In the genomic region with DNA sequence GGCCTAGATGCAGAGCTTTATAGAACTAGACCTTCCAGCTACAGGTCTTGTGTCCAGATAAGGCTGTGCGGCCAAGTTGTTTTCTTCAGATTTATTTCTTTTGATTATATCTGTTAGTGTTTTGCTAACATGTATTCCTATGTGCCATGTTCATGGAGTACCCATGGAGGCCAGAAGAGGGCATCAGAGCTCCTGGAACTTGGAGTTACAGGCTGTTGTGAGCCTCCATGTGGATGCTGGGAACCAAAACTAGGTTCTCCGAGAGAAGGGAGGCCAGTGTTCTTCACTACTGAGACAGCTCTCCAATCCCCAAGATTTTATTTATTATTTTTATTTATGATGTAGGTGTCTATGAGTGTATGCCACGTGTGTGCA, we compare ENCODE assay signal across 10 mouse cellular contexts. TPM values are rescaled to one million over a fixed set of nuclear protein-coding genes. Genes with fewer than 3 reads are reported as not detected.
DNase-seq lines count a peak whose midpoint lies in the region; ATAC-seq lines count a peak whose summit lies in the region.
"Had no signal": no experiment of that assay in that cellular context is flagged by ENCODE, and none has a peak within 500 bp of the region (broad histone marks: within the 10 kb centered on the region; RNA-seq: fewer than 3 reads in every experiment).

No protein-coding gene starts in this region.

- no peak overlapping the region for H3K4me3 ChIP-seq in hindbrain, embryonic 10.5 days
- H3K4me3 ChIP-seq in hindbrain, embryonic 11.5 days (ENCODE audit: low read depth, low read length) = no peak overlapping the region
- H3K4me3 ChIP-seq in forebrain, embryonic 16.5 days (replicated peaks; ENCODE audit: low read length) = no peak overlapping the region
- no peak overlapping the region for H3K4me3 ChIP-seq in stomach, embryonic 16.5 days (replicated peaks; ENCODE audit: low read length)
- H3K4me3 ChIP-seq: limb, embryonic 15.5 days had no signal

- DNase-seq in hindbrain, embryonic 10.5 days (ENCODE audit: low spot score) = no peak
- no peak for DNase-seq in hindbrain, embryonic 11.5 days (ENCODE audit: low spot score)
- DNase-seq in thymus, postnatal 14 days = peak; percentile 18
- no peak for DNase-seq in thymus, postnatal 36 days
- DNase-seq in gastrocnemius, adult 8-10 months (ENCODE audit: low spot score in 2 of 2) = no peak
- DNase-seq in urinary bladder, postnatal 4 days (ENCODE audit: low spot score in 2 of 2) = no peak

- H3K9me3 ChIP-seq in hindbrain, embryonic 10.5 days = no peaks in the 10 kb centered on the region
- no peaks in the 10 kb centered on the region for H3K9me3 ChIP-seq in hindbrain, embryonic 11.5 days (ENCODE audit: control insufficient read depth, low read length)
- no peaks in the 10 kb centered on the region for H3K9me3 ChIP-seq in forebrain, embryonic 16.5 days (ENCODE audit: control insufficient read depth, low read length)
- no peaks in the 10 kb centered on the region for H3K9me3 ChIP-seq in stomach, embryonic 16.5 days (replicated peaks; ENCODE audit: control insufficient read depth, low read length)
- H3K9me3 ChIP-seq: G1E; limb, embryonic 15.5 days had no signal

- WGBS in hindbrain, embryonic 10.5 days = 91% methylated on average over 3 of the region's 3 CpGs
- WGBS in hindbrain, embryonic 11.5 days = 88% methylated on average over 3 of the region's 3 CpGs
- 72% methylated on average over 3 of the region's 3 CpGs for WGBS in forebrain, embryonic 16.5 days
- WGBS in stomach, embryonic 16.5 days = 82% methylated on average over 3 of the region's 3 CpGs

- H3K27me3 ChIP-seq in hindbrain, embryonic 10.5 days (ENCODE audit: insufficient read depth, poor library complexity, severe bottlenecking) = no peaks in the 10 kb centered on the region
- no peaks in the 10 kb centered on the region for H3K27me3 ChIP-seq in hindbrain, embryonic 11.5 days (ENCODE audit: control insufficient read depth, insufficient read depth, low read length)
- no peaks in the 10 kb centered on the region for H3K27me3 ChIP-seq in forebrain, embryonic 16.5 days (replicated peaks; ENCODE audit: control insufficient read depth, insufficient read depth, low read length)
- no peaks in the 10 kb centered on the region for H3K27me3 ChIP-seq in stomach, embryonic 16.5 days (ENCODE audit: control insufficient read depth, insufficient read depth, low read length)
- H3K27me3 ChIP-seq: limb, embryonic 15.5 days had no signal

- no peak overlapping the region for H3K9ac ChIP-seq in hindbrain, embryonic 11.5 days (ENCODE audit: low read depth, low read length)
- no peak overlapping the region for H3K9ac ChIP-seq in forebrain, embryonic 16.5 days (replicated peaks; ENCODE audit: low read depth, low read length)
- no peak overlapping the region for H3K9ac ChIP-seq in stomach, embryonic 16.5 days (ENCODE audit: low read length)
- H3K9ac ChIP-seq: limb, embryonic 15.5 days had no signal

- H3K4me2 ChIP-seq in hindbrain, embryonic 11.5 days (replicated peaks; ENCODE audit: low read depth, low read length) = no peak overlapping the region
- no peak overlapping the region for H3K4me2 ChIP-seq in forebrain, embryonic 16.5 days (ENCODE audit: low read length)
- no peak overlapping the region for H3K4me2 ChIP-seq in stomach, embryonic 16.5 days (ENCODE audit: low read depth, low read length)
- H3K4me2 ChIP-seq: limb, embryonic 15.5 days had no signal

- peaks cover 79% of the 10 kb centered on the region for H3K36me3 ChIP-seq in hindbrain, embryonic 10.5 days
- H3K36me3 ChIP-seq in hindbrain, embryonic 11.5 days (ENCODE audit: control insufficient read depth, insufficient read depth, low read length) = no peaks in the 10 kb centered on the region
- peaks cover 5% of the 10 kb centered on the region; the same call in 1 of the 2 replicates for H3K36me3 ChIP-seq in forebrain, embryonic 16.5 days (ENCODE audit: control insufficient read depth, insufficient read depth)
- H3K36me3 ChIP-seq in stomach, embryonic 16.5 days (ENCODE audit: control insufficient read depth, insufficient read depth, low read length) = peaks cover 5% of the 10 kb centered on the region; the same call in 1 of the 2 replicates

- no peak for ATAC-seq in hindbrain, embryonic 11.5 days (ENCODE audit: low FRiP score)
- no peak for ATAC-seq in forebrain, embryonic 16.5 days
- no peak for ATAC-seq in stomach, embryonic 16.5 days (ENCODE audit: insufficient read depth, low FRiP score)

- peaks cover 22% of the 10 kb centered on the region for H3K4me1 ChIP-seq in hindbrain, embryonic 10.5 days (replicated peaks)
- H3K4me1 ChIP-seq in hindbrain, embryonic 11.5 days (replicated peaks; ENCODE audit: control insufficient read depth, insufficient read depth, low read length) = no peaks in the 10 kb centered on the region
- H3K4me1 ChIP-seq in forebrain, embryonic 16.5 days (replicated peaks; ENCODE audit: control insufficient read depth, insufficient read depth, low read length) = peaks cover 8% of the 10 kb centered on the region; the same call in 1 of the 2 replicates
- no peaks in the 10 kb centered on the region for H3K4me1 ChIP-seq in stomach, embryonic 16.5 days (ENCODE audit: control insufficient read depth, insufficient read depth, low read length)
- H3K4me1 ChIP-seq: limb, embryonic 15.5 days had no signal

- H3K27ac ChIP-seq in hindbrain, embryonic 10.5 days = peak overlapping the region; percentile 54
- H3K27ac ChIP-seq in hindbrain, embryonic 11.5 days (ENCODE audit: low read depth, low read length) = no peak overlapping the region
- H3K27ac ChIP-seq in forebrain, embryonic 16.5 days (ENCODE audit: low read length) = peak overlapping the region; percentile 64
- 0 out of 2 replicates have a peak overlapping the region, but pooled peaks have one; percentile 27 for H3K27ac ChIP-seq in stomach, embryonic 16.5 days (ENCODE audit: low read length)
- H3K27ac ChIP-seq: limb, embryonic 15.5 days had no signal

RNA-seq across cellular contexts. Expression of a gene that starts 13.5 kb away (rescaled TPM):
- 9.4 and 10.7 TPM in 2 replicates for polyA plus RNA-seq in hindbrain, embryonic 10.5 days (2016; fragmentation: Nextera tagmentation; extraction: Ambion mirVana)
- 4.2 and 6.1 TPM in 2 replicates for polyA plus RNA-seq in hindbrain, embryonic 11.5 days (2014; fragmentation: Nextera tagmentation; extraction: Ambion mirVana)
- polyA plus RNA-seq in forebrain, embryonic 16.5 days (2015; fragmentation: Nextera tagmentation; extraction: Ambion mirVana) = 11.0 and 13.1 TPM in 2 replicates
- 10.5 and 11.8 TPM in 2 replicates for polyA plus RNA-seq in stomach, embryonic 16.5 days (2015; fragmentation: Nextera tagmentation; extraction: Ambion mirVana)
- 1 to 10 TPM; 3.0 to 4.5 (median 3.2) TPM for total RNA-seq in gastrocnemius, adult 8-10 months (2022)

RNA-seq across cellular contexts. Expression of a gene that starts 22.5 kb away (rescaled TPM):
- 78.9 and 80.7 TPM in 2 replicates for polyA plus RNA-seq in hindbrain, embryonic 10.5 days (2016; fragmentation: Nextera tagmentation; extraction: Ambion mirVana)
- 79.4 and 80.3 TPM in 2 replicates for polyA plus RNA-seq in hindbrain, embryonic 11.5 days (2014; fragmentation: Nextera tagmentation; extraction: Ambion mirVana)
- polyA plus RNA-seq in forebrain, embryonic 16.5 days (2015; fragmentation: Nextera tagmentation; extraction: Ambion mirVana) = 54.3 and 56.2 TPM in 2 replicates
- 76.7 and 78.9 TPM in 2 replicates for polyA plus RNA-seq in stomach, embryonic 16.5 days (2015; fragmentation: Nextera tagmentation; extraction: Ambion mirVana)
- total RNA-seq in gastrocnemius, adult 8-10 months (2022) = 10 to 100 TPM; 44.1 to 52.7 (median 45.6) TPM

RNA-seq across cellular contexts. Expression of a gene that starts 22.7 kb away (rescaled TPM):
- 3.5 and 6.8 TPM in 2 replicates for polyA plus RNA-seq in hindbrain, embryonic 10.5 days (2016; fragmentation: Nextera tagmentation; extraction: Ambion mirVana)
- polyA plus RNA-seq in hindbrain, embryonic 11.5 days (2014; fragmentation: Nextera tagmentation; extraction: Ambion mirVana) = 5.3 and 7.0 TPM in 2 replicates
- polyA plus RNA-seq in forebrain, embryonic 16.5 days (2015; fragmentation: Nextera tagmentation; extraction: Ambion mirVana) = 3.0 and 3.1 TPM in 2 replicates
- polyA plus RNA-seq in stomach, embryonic 16.5 days (2015; fragmentation: Nextera tagmentation; extraction: Ambion mirVana) = 0.34 and 0.62 TPM in 2 replicates
- total RNA-seq in gastrocnemius, adult 8-10 months (2022) = not detected

RNA-seq across cellular contexts. Expression of a gene that starts 34.2 kb away (rescaled TPM):
- polyA plus RNA-seq in hindbrain, embryonic 10.5 days (2016; fragmentation: Nextera tagmentation; extraction: Ambion mirVana) = 38.3 and 39.4 TPM in 2 replicates
- 19.4 and 21.7 TPM in 2 replicates for polyA plus RNA-seq in hindbrain, embryonic 11.5 days (2014; fragmentation: Nextera tagmentation; extraction: Ambion mirVana)
- polyA plus RNA-seq in forebrain, embryonic 16.5 days (2015; fragmentation: Nextera tagmentation; extraction: Ambion mirVana) = 14.4 and 16.2 TPM in 2 replicates
- polyA plus RNA-seq in stomach, embryonic 16.5 days (2015; fragmentation: Nextera tagmentation; extraction: Ambion mirVana) = 20.3 and 20.7 TPM in 2 replicates
- 10 to 100 TPM; 13.0 to 14.4 (median 13.6) TPM for total RNA-seq in gastrocnemius, adult 8-10 months (2022)

RNA-seq across cellular contexts. Expression of a gene that starts 50.7 kb away (rescaled TPM):
- polyA plus RNA-seq in hindbrain, embryonic 10.5 days (2016; fragmentation: Nextera tagmentation; extraction: Ambion mirVana) = 1.6 and 2.3 TPM in 2 replicates
- 0.07 TPM in 1 of 2 replicates, not detected in the other for polyA plus RNA-seq in hindbrain, embryonic 11.5 days (2014; fragmentation: Nextera tagmentation; extraction: Ambion mirVana)
- 0.29 and 0.68 TPM in 2 replicates for polyA plus RNA-seq in forebrain, embryonic 16.5 days (2015; fragmentation: Nextera tagmentation; extraction: Ambion mirVana)
- 6.1 and 9.7 TPM in 2 replicates for polyA plus RNA-seq in stomach, embryonic 16.5 days (2015; fragmentation: Nextera tagmentation; extraction: Ambion mirVana)
- total RNA-seq in gastrocnemius, adult 8-10 months (2022) = under 1 TPM in 2 of 4 experiments, not detected in 2; 0.07 to 0.13 TPM
- polyA plus RNA-seq: G1E had no signal
